Mouse (Mus musculus) cerebellum, adult 11-12 months (tissue): ENCODE measurements at regions not wholly inside any gene's neighbourhood (a gene's known extent, or its start where the extent isn't known, plus 50 kb on each side); places are given as distances from the start of the nearest gene placed in this dataset.

Source experiments
- DNase-seq: peaks from one replicate; pipeline ENCODE4 v3.0.0; 2022

- DNase-seq = no peak
Observed at GRCm38 (mm10) chr10:19412926-19413325, 56.6 kb downstream of the Olig3 start.

- no peak for DNase-seq
Observed at GRCm38 (mm10) chr10:19413935-19414334, 57.6 kb downstream of the Olig3 start.

GRCm38 (mm10) chr10:19414834-19415233 is 58.5 kb downstream of the Olig3 start:
- no peak for DNase-seq

GRCm38 (mm10) chr10:19424030-19424429 is 67.7 kb downstream of the Olig3 start:
- no peak for DNase-seq

- no peak for DNase-seq
Observed at GRCm38 (mm10) chr10:19424961-19425360, 68.6 kb downstream of the Olig3 start.

- DNase-seq = no peak
Observed at GRCm38 (mm10) chr10:19426835-19427234, 70.5 kb downstream of the Olig3 start.

GRCm38 (mm10) chr10:19432515-19432914 is 76.2 kb downstream of the Olig3 start:
- DNase-seq = no peak

GRCm38 (mm10) chr10:19434661-19435060 is 78.3 kb downstream of the Olig3 start:
- DNase-seq = no peak

- no peak for DNase-seq
Observed at GRCm38 (mm10) chr10:19441807-19442206, 85.5 kb downstream of the Olig3 start.

GRCm38 (mm10) chr10:19443516-19443915 is 87.2 kb downstream of the Olig3 start:
- DNase-seq = no peak

GRCm38 (mm10) chr10:19448838-19449559 is 92.7 kb downstream of the Olig3 start:
- DNase-seq = no peak

- no peak for DNase-seq
Observed at GRCm38 (mm10) chr10:19459053-19459452, 102.7 kb downstream of the Olig3 start.

- DNase-seq = no peak
Observed at GRCm38 (mm10) chr10:19459709-19460108, 103.4 kb downstream of the Olig3 start.

- no peak for DNase-seq
Observed at GRCm38 (mm10) chr10:19460164-19460563, 103.8 kb downstream of the Olig3 start.

GRCm38 (mm10) chr10:19463800-19464199 is 107.5 kb downstream of the Olig3 start:
- no peak for DNase-seq

GRCm38 (mm10) chr10:19464504-19464903 is 108.2 kb downstream of the Olig3 start:
- no peak for DNase-seq

- no peak for DNase-seq
Observed at GRCm38 (mm10) chr10:19471349-19472040, 115.2 kb downstream of the Olig3 start.

- no peak for DNase-seq
Observed at GRCm38 (mm10) chr10:19472066-19472465, 115.7 kb downstream of the Olig3 start.

GRCm38 (mm10) chr10:19472949-19473535 is 116.7 kb downstream of the Olig3 start:
- no peak for DNase-seq

- DNase-seq = no peak
Observed at GRCm38 (mm10) chr10:19485537-19486135, 106.1 kb upstream of the Ifngr1 start.

- no peak for DNase-seq
Observed at GRCm38 (mm10) chr10:19490500-19490899, 101.2 kb upstream of the Ifngr1 start.

- peak; percentile 14 for DNase-seq
Observed at GRCm38 (mm10) chr10:19491513-19492380, 100.0 kb upstream of the Ifngr1 start.
